Mouse (Mus musculus): Measurements from ENCODE around the gene Serp2. TPM values are rescaled to one million over a fixed set of nuclear protein-coding genes. Genes with fewer than 3 reads are reported as not detected.
A peak's percentile ranks its signal among the peaks of the same experiment; 100 is the strongest.
"Not testable (repeated sequence)": the region's sequence is repeated elsewhere in the genome, so short reads cannot be mapped to it uniquely, and the experiment has no call there.

Gene Serp2
- polyA plus RNA-seq, 1 experiment from 2014 or later: 5.3 TPM

DNA sequence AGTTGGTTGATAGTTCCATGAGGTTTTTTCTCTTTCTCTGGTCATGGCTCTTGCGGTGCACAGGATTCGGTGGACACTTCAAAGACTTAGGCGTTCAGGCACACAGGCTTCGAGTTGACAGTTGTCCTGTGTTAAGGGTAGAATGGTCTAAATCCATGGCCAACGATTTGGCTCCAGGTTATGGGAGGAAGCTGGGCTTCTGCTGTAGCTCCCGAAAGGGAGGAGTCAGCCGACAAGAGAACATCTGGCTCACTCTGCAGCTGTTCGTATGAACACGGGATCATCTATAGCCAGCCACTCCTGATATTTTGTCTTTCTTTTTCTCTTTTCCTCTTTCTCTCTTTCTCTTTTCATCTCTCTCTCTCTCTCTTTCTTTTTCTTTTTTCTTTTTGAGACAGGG, 11.9 kb upstream of the Serp2 start:
- H3K27me3 ChIP-seq: no peaks in the 10 kb centered on the region
- no peaks in the 10 kb centered on the region for H3K9me3 ChIP-seq
- no peaks in the 10 kb centered on the region for H3K36me3 ChIP-seq
- 0 out of 2 replicates have a peak overlapping the region, but pooled peaks have one; percentile 73 for H3K27ac ChIP-seq
- no peak overlapping the region for H3K4me3 ChIP-seq
- ATAC-seq (ENCODE audit: borderline replicate concordance, extremely low read depth, low FRiP score, low TSS enrichment): no peak
- 42% methylated on average over 9 of the region's 9 CpGs for WGBS
- no peak overlapping the region for H3K9ac ChIP-seq
- H3K4me1 ChIP-seq: peaks cover 21% of the 10 kb centered on the region
- H3K4me2 ChIP-seq: no peak overlapping the region

GRCm38 (mm10) chr14:76567280-76567679, 10.6 kb upstream of the Serp2 start:
- no peak overlapping the region for H3K27ac ChIP-seq
- no peak for ATAC-seq (ENCODE audit: borderline replicate concordance, extremely low read depth, low FRiP score, low TSS enrichment)
- no peak overlapping the region for H3K4me3 ChIP-seq
- peaks cover 21% of the 10 kb centered on the region for H3K4me1 ChIP-seq
- no peak overlapping the region for H3K9ac ChIP-seq
- H3K4me2 ChIP-seq: no peak overlapping the region
- 65% methylated on average over 1 of the region's 1 CpGs for WGBS
- H3K36me3 ChIP-seq: no peaks in the 10 kb centered on the region
- H3K27me3 ChIP-seq: no peaks in the 10 kb centered on the region
- no peaks in the 10 kb centered on the region for H3K9me3 ChIP-seq

DNA sequence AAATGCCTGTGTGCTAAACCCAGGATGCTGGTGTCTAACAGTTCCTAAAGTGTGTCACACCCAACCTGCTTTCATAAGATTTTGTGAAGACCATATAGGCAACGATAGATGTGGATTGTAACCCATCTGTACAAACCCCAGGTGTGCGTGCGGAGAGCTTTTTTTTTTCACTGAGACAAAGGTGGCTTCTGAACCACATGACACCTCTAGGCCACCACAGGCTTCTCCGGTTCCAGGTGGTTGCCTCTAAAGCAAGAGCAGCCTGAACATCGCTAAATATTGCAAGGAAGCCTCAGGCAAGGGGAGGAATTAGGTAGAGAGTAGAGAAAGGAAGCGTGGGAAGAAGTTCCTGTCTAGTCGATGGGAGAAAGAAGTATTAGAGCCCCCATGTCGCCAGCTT, 10.0 kb upstream of the Serp2 start:
- H3K9ac ChIP-seq: no peak overlapping the region
- peaks cover 21% of the 10 kb centered on the region for H3K4me1 ChIP-seq
- no peaks in the 10 kb centered on the region for H3K36me3 ChIP-seq
- H3K27ac ChIP-seq: no peak overlapping the region
- no peaks in the 10 kb centered on the region for H3K27me3 ChIP-seq
- H3K4me3 ChIP-seq: no peak overlapping the region
- H3K9me3 ChIP-seq: no peaks in the 10 kb centered on the region
- 80% methylated on average over 8 of the region's 8 CpGs for WGBS
- ATAC-seq (ENCODE audit: borderline replicate concordance, extremely low read depth, low FRiP score, low TSS enrichment): no peak
- H3K4me2 ChIP-seq: no peak overlapping the region

DNA sequence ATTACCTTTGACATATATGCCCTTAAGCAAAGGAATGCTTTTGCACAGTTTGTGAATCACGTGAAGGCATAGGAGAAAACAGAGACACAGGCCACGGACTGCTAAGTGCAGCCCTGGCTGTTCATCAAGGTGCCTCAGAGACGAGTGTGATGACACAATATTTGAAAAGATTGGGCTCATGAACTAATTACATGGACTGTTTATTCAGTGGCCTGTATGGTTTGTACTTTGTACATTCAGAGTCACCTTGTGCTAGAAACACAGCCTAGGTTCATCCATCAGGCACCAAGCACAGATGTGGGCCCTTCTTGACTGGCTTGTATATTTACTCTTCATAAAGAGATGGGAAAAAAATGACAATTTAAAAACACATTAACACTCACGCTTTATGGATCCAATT, 9.5 kb upstream of the Serp2 start:
- H3K9me3 ChIP-seq: no peaks in the 10 kb centered on the region
- no peak overlapping the region for H3K4me2 ChIP-seq
- WGBS: 87% methylated on average over 4 of the region's 4 CpGs
- H3K4me1 ChIP-seq: peaks cover 21% of the 10 kb centered on the region
- H3K27ac ChIP-seq: no peak overlapping the region
- H3K27me3 ChIP-seq: no peaks in the 10 kb centered on the region
- no peaks in the 10 kb centered on the region for H3K36me3 ChIP-seq
- H3K9ac ChIP-seq: no peak overlapping the region
- no peak overlapping the region for H3K4me3 ChIP-seq
- ATAC-seq (ENCODE audit: borderline replicate concordance, extremely low read depth, low FRiP score, low TSS enrichment): no peak

GRCm38 (mm10) chr14:76559208-76559607, 2.5 kb upstream of the Serp2 start:
- H3K36me3 ChIP-seq: no peaks in the 10 kb centered on the region
- peaks cover 24% of the 10 kb centered on the region for H3K4me1 ChIP-seq
- H3K27ac ChIP-seq: no peak overlapping the region
- no peak for ATAC-seq (ENCODE audit: borderline replicate concordance, extremely low read depth, low FRiP score, low TSS enrichment)
- WGBS: 89% methylated on average over 2 of the region's 2 CpGs
- H3K4me3 ChIP-seq: no peak overlapping the region
- H3K4me2 ChIP-seq: no peak overlapping the region
- no peaks in the 10 kb centered on the region for H3K27me3 ChIP-seq
- H3K9me3 ChIP-seq: no peaks in the 10 kb centered on the region
- H3K9ac ChIP-seq: no peak overlapping the region

- H3K9ac ChIP-seq; H3K4me2 ChIP-seq; H3K27me3 ChIP-seq; H3K9me3 ChIP-seq; H3K4me3 ChIP-seq; ATAC-seq (ENCODE audit: borderline replicate concordance, extremely low read depth, low FRiP score, low TSS enrichment); H3K36me3 ChIP-seq; H3K27ac ChIP-seq: not testable (repeated sequence)
- H3K4me1 ChIP-seq: peaks cover 24% of the 10 kb centered on the region
- 39% methylated on average over 8 of the region's 8 CpGs for WGBS
Measured at GRCm38 (mm10) chr14:76558171-76558570, 1.5 kb upstream of the Serp2 start.

DNA sequence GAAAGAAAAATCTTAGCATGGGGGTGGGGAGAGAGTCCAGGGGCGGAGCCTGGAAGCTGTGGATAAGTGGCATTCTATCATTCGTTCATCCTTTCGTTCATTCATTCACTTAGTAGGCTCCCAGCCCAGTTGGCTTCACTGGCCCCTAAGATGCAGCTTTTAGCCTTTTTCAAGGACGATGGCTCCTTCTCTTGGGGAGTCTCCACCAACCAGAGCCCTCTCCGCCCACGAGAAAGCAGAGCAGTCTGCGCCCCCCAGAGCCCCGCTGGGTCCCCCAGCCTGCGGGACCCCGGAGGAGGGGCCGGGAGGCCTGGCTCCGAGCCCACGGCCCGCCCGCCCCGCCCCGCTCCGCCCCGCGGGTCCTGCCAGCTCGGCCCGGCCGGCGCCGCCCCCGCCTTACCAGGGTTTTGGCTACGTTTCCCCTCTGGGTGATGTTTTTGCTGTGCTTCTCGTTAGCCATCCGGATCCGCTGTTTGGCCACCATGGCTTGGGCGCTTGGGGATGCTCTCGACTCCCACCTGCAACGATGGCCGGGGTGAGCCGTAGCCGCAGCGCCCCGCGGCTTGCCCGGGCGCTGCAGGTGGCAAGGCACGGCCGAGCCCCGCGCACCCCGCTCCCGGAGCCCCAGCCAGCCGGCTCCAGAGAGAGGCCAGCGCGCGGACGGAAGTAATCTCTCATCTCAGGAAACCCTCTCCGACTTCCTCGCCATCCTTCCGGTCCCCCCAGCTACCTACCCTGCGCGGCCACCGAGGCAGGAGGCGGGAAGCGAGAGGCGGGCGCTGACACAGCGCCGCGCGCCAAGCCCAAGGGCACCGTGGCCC, 448 bp downstream of the Serp2 start:
- H3K4me1 ChIP-seq: peaks cover 24% of the 10 kb centered on the region
- H3K36me3 ChIP-seq: no peaks in the 10 kb centered on the region
- H3K4me2 ChIP-seq: peak overlapping the region; percentile 99
- ATAC-seq (ENCODE audit: borderline replicate concordance, extremely low read depth, low FRiP score, low TSS enrichment): peak; percentile 87
- peak overlapping the region; percentile 70 for H3K27ac ChIP-seq
- no peaks in the 10 kb centered on the region for H3K27me3 ChIP-seq
- peak overlapping the region; percentile 69 for H3K9ac ChIP-seq
- WGBS: under 1% methylated on average over 51 of the region's 67 CpGs
- H3K4me3 ChIP-seq: peak overlapping the region; percentile 65
- no peaks in the 10 kb centered on the region for H3K9me3 ChIP-seq

- WGBS: 45% methylated on average over 18 of the region's 18 CpGs
- no peaks in the 10 kb centered on the region for H3K9me3 ChIP-seq
- peak overlapping the region; percentile 99 for H3K4me2 ChIP-seq
- H3K4me1 ChIP-seq: peaks cover 21% of the 10 kb centered on the region
- H3K27me3 ChIP-seq: no peaks in the 10 kb centered on the region
- H3K4me3 ChIP-seq: peak overlapping the region; percentile 65
- H3K36me3 ChIP-seq: no peaks in the 10 kb centered on the region
- no peak for ATAC-seq (ENCODE audit: borderline replicate concordance, extremely low read depth, low FRiP score, low TSS enrichment)
- peak overlapping the region; percentile 70 for H3K27ac ChIP-seq
- H3K9ac ChIP-seq: peak overlapping the region; percentile 69
Measured at GRCm38 (mm10) chr14:76555263-76556030, 1.2 kb downstream of the Serp2 start.

DNA sequence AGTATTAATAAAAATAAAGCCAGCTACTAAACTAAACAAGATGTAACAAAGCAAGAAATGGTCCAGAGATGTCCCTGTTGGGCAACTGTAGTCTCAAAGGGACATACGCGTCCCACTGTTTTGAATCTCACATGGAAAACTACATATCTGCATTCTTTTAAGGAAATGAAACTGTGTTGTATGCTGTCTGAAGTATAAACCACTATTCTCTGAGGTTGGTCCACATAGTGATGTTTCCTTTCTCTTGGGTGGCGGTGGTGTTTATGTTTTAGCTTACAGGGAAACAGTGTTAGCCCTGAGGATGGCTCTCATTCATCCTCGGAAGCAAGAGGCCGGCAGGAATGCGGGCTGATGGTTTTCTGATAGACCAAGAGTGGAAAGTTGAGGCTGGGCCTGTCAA, 12.6 kb downstream of the Serp2 start:
- no peaks in the 10 kb centered on the region for H3K9me3 ChIP-seq
- H3K4me3 ChIP-seq: no peak overlapping the region
- H3K27me3 ChIP-seq: no peaks in the 10 kb centered on the region
- ATAC-seq (ENCODE audit: borderline replicate concordance, extremely low read depth, low FRiP score, low TSS enrichment): no peak
- H3K4me2 ChIP-seq: no peak overlapping the region
- H3K36me3 ChIP-seq: no peaks in the 10 kb centered on the region
- 62% methylated on average over 6 of the region's 6 CpGs for WGBS
- H3K9ac ChIP-seq: no peak overlapping the region
- H3K27ac ChIP-seq: no peak overlapping the region
- H3K4me1 ChIP-seq: no peaks in the 10 kb centered on the region

DNA sequence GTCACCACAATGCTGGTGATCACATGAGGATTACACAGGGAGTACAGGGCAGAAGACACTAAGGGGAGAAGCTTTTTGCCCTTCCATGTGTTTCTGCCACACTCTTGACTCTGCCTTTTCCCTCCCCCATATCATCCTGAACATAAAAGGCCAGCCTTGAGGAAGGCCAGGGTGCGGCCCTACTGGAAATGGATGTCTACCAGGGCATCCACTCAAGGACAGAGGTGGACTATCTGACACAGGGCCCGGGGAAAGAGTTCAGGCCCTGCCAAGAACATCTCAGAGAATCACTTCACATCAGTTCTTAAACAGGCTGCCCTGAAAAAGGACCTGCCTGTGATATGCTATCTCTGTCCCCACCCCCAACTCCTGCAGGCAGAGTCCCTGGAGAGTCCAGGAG, 15.3 kb downstream of the Serp2 start:
- Histone ChIP-seq H3K9ac (no peak overlapping the region), H3K27ac (no peak overlapping the region)
- ATAC-seq (ENCODE audit: borderline replicate concordance, extremely low read depth, low FRiP score, low TSS enrichment): no peak

DNA sequence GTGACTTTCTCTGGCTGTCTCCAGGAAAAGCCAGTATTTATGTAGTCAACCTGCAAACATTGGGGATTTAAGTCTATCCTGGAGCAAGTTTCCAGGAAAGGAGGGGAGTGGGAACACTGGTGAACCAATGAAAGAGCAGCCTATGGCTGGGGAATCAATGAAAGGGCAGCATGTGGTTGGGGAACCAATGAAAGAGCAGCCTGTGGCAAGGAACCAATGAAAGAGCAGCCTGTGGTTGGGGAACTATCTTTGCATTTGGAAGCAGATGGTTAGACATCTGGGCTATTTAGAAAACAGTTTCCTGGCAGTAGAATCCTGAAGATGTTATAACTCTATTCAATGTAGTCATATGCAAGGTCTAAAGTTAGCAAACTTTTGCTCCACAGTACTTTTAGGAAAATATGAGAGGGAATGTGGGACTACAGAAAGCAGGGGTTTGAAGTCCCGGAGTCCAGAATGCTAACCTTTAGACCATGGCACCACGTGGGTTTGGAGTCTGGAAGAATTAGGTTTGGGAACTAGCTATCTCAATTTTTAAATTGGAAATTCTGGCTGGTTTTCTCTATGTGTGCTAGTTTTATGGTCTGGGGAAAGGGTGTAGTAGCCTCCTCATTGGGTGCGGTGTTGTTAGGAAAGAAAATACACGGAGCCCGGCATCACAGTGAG, 16.6 kb downstream of the Serp2 start:
- Histone ChIP-seq H3K36me3 (no peaks in the 10 kb centered on the region), H3K4me3 (no peak overlapping the region), H3K9me3 (no peaks in the 10 kb centered on the region), H3K4me1 (peaks cover 15% of the 10 kb centered on the region), H3K27me3 (no peaks in the 10 kb centered on the region), H3K9ac (no peak overlapping the region), H3K4me2 (no peak overlapping the region), H3K27ac (no peak overlapping the region)
- 92% methylated on average over 5 of the region's 5 CpGs for WGBS
- ATAC-seq (ENCODE audit: borderline replicate concordance, extremely low read depth, low FRiP score, low TSS enrichment): no peak

More for the DNA sequence above, 15.3 kb downstream of the Serp2 start:
- Histone ChIP-seq H3K4me3 (no peak overlapping the region), H3K4me1 (peaks cover 13% of the 10 kb centered on the region), H3K4me2 (no peak overlapping the region), H3K36me3 (no peaks in the 10 kb centered on the region), H3K27me3 (no peaks in the 10 kb centered on the region), H3K9me3 (no peaks in the 10 kb centered on the region)
- WGBS: 39% methylated on average over 2 of the region's 2 CpGs

- H3K36me3 ChIP-seq: no peaks in the 10 kb centered on the region
- H3K27me3 ChIP-seq: no peaks in the 10 kb centered on the region
- no peak overlapping the region for H3K9ac ChIP-seq
- no peaks in the 10 kb centered on the region for H3K9me3 ChIP-seq
- peaks cover 32% of the 10 kb centered on the region for H3K4me1 ChIP-seq
- no peak overlapping the region for H3K4me2 ChIP-seq
- 11% methylated on average over 6 of the region's 6 CpGs for WGBS
- ATAC-seq (ENCODE audit: borderline replicate concordance, extremely low read depth, low FRiP score, low TSS enrichment): peak; percentile 60
- H3K4me3 ChIP-seq: no peak overlapping the region
- peak overlapping the region; percentile 51 for H3K27ac ChIP-seq
Measured at GRCm38 (mm10) chr14:76536921-76537320, 19.8 kb downstream of the Serp2 start.

Data from lung, embryonic 15.5 days (tissue).